Mouse (Mus musculus) ES-Bruce4 (cell line): ENCODE data around the gene Abca8a.

Experiments used
- CTCF ChIP-seq: IDR thresholded peaks from one replicate; pipeline ENCODE4 v1.8.1; 2011; ENCODE audit warnings: low read depth, low read length
- POLR2A ChIP-seq: IDR thresholded peaks from one replicate; pipeline ENCODE4 v1.8.1; 2011; ENCODE audit warnings: low read length; ENCODE audit not compliant: insufficient read depth

GRCm38 (mm10) chr11:110072158-110072557, 23.6 kb downstream of the Abca8a start:
- TF ChIP-seq CTCF (no peak), POLR2A (no peak)
